Mouse (Mus musculus) small intestine, adult 2 months (tissue): ENCODE data around the gene Hoga1.

Experiments
- CTCF ChIP-seq: fragments of 200-500 bp; IDR thresholded peaks from 2 replicates; pipeline ENCODE4 v1.5.1; 2012; ENCODE audit warnings: low read depth, mild to moderate bottlenecking, control low read depth, inconsistent platforms, low read length, moderate library complexity, mixed read lengths; ENCODE audit not compliant: insufficient replicate concordance, insufficient read length; ENCODE audit errors: extremely low read depth
- POLR2A ChIP-seq: fragments of 200-500 bp; IDR thresholded peaks from 2 replicates; pipeline ENCODE4 v1.6.1; 2012; ENCODE audit warnings: low read depth, mild to moderate bottlenecking, control low read depth, inconsistent platforms, low read length, moderate library complexity

DNA sequence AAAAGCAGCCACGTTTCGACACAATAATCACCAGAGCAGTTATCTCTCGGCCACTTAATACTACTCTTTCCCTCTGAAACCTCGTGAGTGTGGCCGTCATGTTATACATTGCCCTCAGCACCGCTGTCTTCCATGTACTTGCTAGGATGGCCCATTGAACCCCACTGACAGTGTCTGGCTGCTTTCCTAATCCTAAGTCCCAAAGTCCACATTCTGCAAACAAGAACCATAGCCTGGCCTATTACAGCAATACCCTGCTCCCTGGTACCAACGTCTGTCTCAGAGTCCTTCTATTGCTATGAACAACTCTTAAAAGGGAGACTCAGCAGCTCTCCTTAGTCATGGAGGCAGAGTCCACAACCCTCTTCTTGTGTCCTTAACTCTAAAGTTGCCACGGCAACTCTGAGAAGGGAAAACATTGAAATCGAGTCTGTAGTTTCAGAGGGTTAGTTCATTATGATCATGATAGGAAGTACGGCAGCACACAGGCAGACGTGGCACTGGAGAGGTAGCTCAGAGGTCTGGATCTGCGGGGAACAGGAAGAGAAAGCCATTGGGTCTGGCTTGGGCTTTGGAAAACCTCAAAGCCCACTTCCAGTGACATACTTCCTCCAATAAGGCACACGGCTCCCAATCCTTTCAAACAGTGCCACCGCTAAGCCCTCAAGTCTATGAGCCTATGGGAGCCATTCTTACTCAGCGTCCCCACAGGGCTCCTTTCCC lies 26.6 kb downstream of the Hoga1 start:
- no peak for TF ChIP-seq POLR2A
- TF ChIP-seq CTCF: no peak
